Mouse (Mus musculus): ENCODE measurements around the gene Hdhd5.
A peak's percentile ranks its signal among the peaks of the same experiment; 100 is the strongest.

Hdhd5 gene

GRCm38 (mm10) chr6:120531020-120531965, at the start of gene Hdhd5:
TSS of gene Hdhd5 (minus strand) at chr6:120531319.
- DNase-seq (ENCODE audit: low read depth, low spot score): peak; percentile 91

GRCm38 (mm10) chr6:120580713-120581015, 49.5 kb upstream of the Hdhd5 start:
- no peak for DNase-seq (ENCODE audit: low read depth, low spot score)

- DNase-seq (ENCODE audit: low read depth, low spot score): peak; percentile 92
These were observed 49.0 kb upstream of the Hdhd5 start for GRCm38 (mm10) chr6:120579831-120580712.

GRCm38 (mm10) chr6:120579110-120579830, 48.2 kb upstream of the Hdhd5 start:
- DNase-seq (ENCODE audit: low read depth, low spot score): no peak

GRCm38 (mm10) chr6:120578471-120578870, 47.4 kb upstream of the Hdhd5 start:
- no peak for DNase-seq (ENCODE audit: low read depth, low spot score)

- no peak for DNase-seq (ENCODE audit: low read depth, low spot score)
These were observed 41.3 kb upstream of the Hdhd5 start for GRCm38 (mm10) chr6:120572372-120572771.

GRCm38 (mm10) chr6:120568257-120568656, 37.1 kb upstream of the Hdhd5 start:
- DNase-seq (ENCODE audit: low read depth, low spot score): no peak

GRCm38 (mm10) chr6:120566911-120567909, 36.1 kb upstream of the Hdhd5 start:
- DNase-seq (ENCODE audit: low read depth, low spot score): peak; percentile 58

- no peak for DNase-seq (ENCODE audit: low read depth, low spot score)
These were observed 25.5 kb upstream of the Hdhd5 start for GRCm38 (mm10) chr6:120556641-120557040.

- DNase-seq (ENCODE audit: low read depth, low spot score): no peak
These were observed 25.0 kb upstream of the Hdhd5 start for GRCm38 (mm10) chr6:120555983-120556567.

- no peak for DNase-seq (ENCODE audit: low read depth, low spot score)
These were observed 24.0 kb upstream of the Hdhd5 start for GRCm38 (mm10) chr6:120555152-120555551.

GRCm38 (mm10) chr6:120550173-120550572, 19.1 kb upstream of the Hdhd5 start:
- DNase-seq (ENCODE audit: low read depth, low spot score): no peak

GRCm38 (mm10) chr6:120548581-120548980, 17.5 kb upstream of the Hdhd5 start:
- no peak for DNase-seq (ENCODE audit: low read depth, low spot score)

- no peak for DNase-seq (ENCODE audit: low read depth, low spot score)
These were observed 15.9 kb upstream of the Hdhd5 start for GRCm38 (mm10) chr6:120546973-120547372.

GRCm38 (mm10) chr6:120546292-120546691, 15.2 kb upstream of the Hdhd5 start:
- DNase-seq (ENCODE audit: low read depth, low spot score): no peak

- DNase-seq (ENCODE audit: low read depth, low spot score): no peak
These were observed 10.9 kb upstream of the Hdhd5 start for GRCm38 (mm10) chr6:120542061-120542460.

- DNase-seq (ENCODE audit: low read depth, low spot score): no peak
These were observed 10.3 kb upstream of the Hdhd5 start for GRCm38 (mm10) chr6:120541386-120541785.

GRCm38 (mm10) chr6:120539781-120540231, 8.7 kb upstream of the Hdhd5 start:
- peak; percentile 70 for DNase-seq (ENCODE audit: low read depth, low spot score)

GRCm38 (mm10) chr6:120539132-120539759, 8.1 kb upstream of the Hdhd5 start:
- DNase-seq (ENCODE audit: low read depth, low spot score): peak; percentile 81

GRCm38 (mm10) chr6:120536337-120536736, 5.2 kb upstream of the Hdhd5 start:
- no peak for DNase-seq (ENCODE audit: low read depth, low spot score)
